Mouse (Mus musculus) midbrain, embryonic 13.5 days (tissue): ENCODE results near the gene Slc25a45. TPM values are rescaled to one million over a fixed set of nuclear protein-coding genes. Genes with fewer than 3 reads are reported as not detected.
A peak's percentile ranks its signal among the peaks of the same experiment; 100 is the strongest.

Source experiments
- ATAC-seq: fragments of 200-750 bp; cut with Nextera tagmentation; 2 replicates; pipeline ENCODE4 v1.8.0; 2017; ENCODE audit warnings: mild to moderate bottlenecking, moderate TSS enrichment, moderate library complexity
- H3K27ac ChIP-seq: fragments of 300-500 bp; sonication (generic); 2 replicates; pipeline ENCODE4 v1.5.1; 2015; ENCODE audit warnings: inconsistent platforms, mild to moderate bottlenecking, moderate library complexity
- H3K27me3 ChIP-seq: fragments of 300-500 bp; sonication (generic); 2 replicates; pipeline ENCODE4 v1.6.1; 2015; ENCODE audit warnings: mild to moderate bottlenecking, inconsistent platforms
- H3K36me3 ChIP-seq: fragments of 300-500 bp; sonication (generic); 2 replicates; pipeline ENCODE4 v1.6.1; 2015; ENCODE audit warnings: mild to moderate bottlenecking, inconsistent platforms
- H3K4me1 ChIP-seq: fragments of 300-500 bp; sonication (generic); replicated peaks from 2 replicates; pipeline ENCODE4 v1.6.1; 2015; ENCODE audit warnings: inconsistent platforms
- H3K4me2 ChIP-seq: fragments of 300-500 bp; sonication (generic); replicated peaks from 2 replicates; pipeline ENCODE4 v1.6.1; 2015; ENCODE audit warnings: moderate library complexity, mild to moderate bottlenecking, inconsistent platforms
- H3K4me3 ChIP-seq: fragments of 300-500 bp; sonication (generic); replicated peaks from 2 replicates; pipeline ENCODE4 v1.5.1; 2015; ENCODE audit warnings: mild to moderate bottlenecking, inconsistent platforms
- H3K9ac ChIP-seq: fragments of 300-500 bp; sonication (generic); replicated peaks from 2 replicates; pipeline ENCODE4 v1.6.1; 2015; ENCODE audit warnings: mild to moderate bottlenecking, inconsistent platforms
- H3K9me3 ChIP-seq: fragments of 300-500 bp; sonication (generic); 2 replicates; pipeline ENCODE4 v1.6.1; 2016; ENCODE audit warnings: mild to moderate bottlenecking, inconsistent platforms
- WGBS: fragments of 180-500 bp; shearing (Covaris S2); methylation state at CpG from one replicate; pipeline ENCODE4 v1.1.7; 2015; 5-methylcytosine and 5-hydroxymethylcytosine counted together
- polyA plus RNA-seq: library from polyadenylated mRNA; unstranded; fragments of >200 nt; fragmentation: Nextera tagmentation; extraction: Ambion mirVana; gene quantifications from 2 replicates; pipeline ENCODE4 v1.2.1, GENCODE M21; 2015

Gene Slc25a45
- polyA plus RNA-seq, 1 experiment from 2014 or later = 2.0 TPM

- no peaks in the 10 kb centered on the region for H3K9me3 ChIP-seq
- 0 out of 2 replicates have a peak overlapping the region, but pooled peaks have one; percentile 12 for H3K27ac ChIP-seq
- H3K4me3 ChIP-seq = no peak overlapping the region
- no peak overlapping the region for H3K9ac ChIP-seq
- H3K4me2 ChIP-seq = no peak overlapping the region
- WGBS = 64% methylated on average over 5 of the region's 5 CpGs
- no peaks in the 10 kb centered on the region for H3K36me3 ChIP-seq
- H3K27me3 ChIP-seq = no peaks in the 10 kb centered on the region
- ATAC-seq = no peak
- H3K4me1 ChIP-seq = peaks cover 52% of the 10 kb centered on the region
These were observed 35.4 kb upstream of the Slc25a45 start for GRCm38 (mm10) chr19:5841999-5842784.

GRCm38 (mm10) chr19:5842785-5843730 lies 34.5 kb upstream of the Slc25a45 start:
- no peak for ATAC-seq
- Histone ChIP-seq H3K4me3 (no peak overlapping the region), H3K27ac (peak overlapping the region; percentile 60), H3K4me2 (no peak overlapping the region), H3K4me1 (peaks cover 61% of the 10 kb centered on the region), H3K9ac (0 out of 2 replicates have a peak overlapping the region, but pooled peaks have one; percentile 7), H3K27me3 (no peaks in the 10 kb centered on the region), H3K9me3 (no peaks in the 10 kb centered on the region), H3K36me3 (no peaks in the 10 kb centered on the region)
- WGBS = 67% methylated on average over 9 of the region's 9 CpGs

- no peak for ATAC-seq
- H3K9me3 ChIP-seq = no peaks in the 10 kb centered on the region
- H3K9ac ChIP-seq = no peak overlapping the region
- peak overlapping the region; percentile 98 for H3K27ac ChIP-seq
- no peak overlapping the region for H3K4me3 ChIP-seq
- no peaks in the 10 kb centered on the region for H3K27me3 ChIP-seq
- no peak overlapping the region for H3K4me2 ChIP-seq
- peaks cover 70% of the 10 kb centered on the region for H3K4me1 ChIP-seq
- H3K36me3 ChIP-seq = no peaks in the 10 kb centered on the region
- 88% methylated on average over 30 of the region's 30 CpGs for WGBS
These were observed 33.6 kb upstream of the Slc25a45 start for GRCm38 (mm10) chr19:5843781-5844691.

- no peaks in the 10 kb centered on the region for H3K9me3 ChIP-seq
- H3K27ac ChIP-seq = peak overlapping the region; percentile 98; the same call in 1 of the 2 replicates
- 79% methylated on average over 12 of the region's 12 CpGs for WGBS
- no peaks in the 10 kb centered on the region for H3K27me3 ChIP-seq
- peak overlapping the region; percentile 54 for H3K9ac ChIP-seq
- peaks cover 79% of the 10 kb centered on the region for H3K4me1 ChIP-seq
- no peak for ATAC-seq
- peak overlapping the region; percentile 65 for H3K4me2 ChIP-seq
- H3K4me3 ChIP-seq = peak overlapping the region; percentile 35
- no peaks in the 10 kb centered on the region for H3K36me3 ChIP-seq
These were observed 32.7 kb upstream of the Slc25a45 start for GRCm38 (mm10) chr19:5844831-5845318.

GRCm38 (mm10) chr19:5845319-5846135 lies 32.1 kb upstream of the Slc25a45 start:
- Histone ChIP-seq H3K9ac (peak overlapping the region; percentile 60), H3K4me2 (peak overlapping the region; percentile 65), H3K9me3 (no peaks in the 10 kb centered on the region), H3K36me3 (no peaks in the 10 kb centered on the region), H3K4me1 (peaks cover 84% of the 10 kb centered on the region), H3K27ac (peak overlapping the region; percentile 98), H3K4me3 (peak overlapping the region; percentile 35), H3K27me3 (no peaks in the 10 kb centered on the region)
- 7% methylated on average over 45 of the region's 45 CpGs for WGBS
- peak; percentile 38 for ATAC-seq

GRCm38 (mm10) chr19:5846154-5846553 lies 31.5 kb upstream of the Slc25a45 start:
- Histone ChIP-seq H3K27me3 (no peaks in the 10 kb centered on the region), H3K27ac (peak overlapping the region; percentile 98), H3K4me3 (peak overlapping the region; percentile 35), H3K4me1 (peaks cover 83% of the 10 kb centered on the region), H3K9me3 (no peaks in the 10 kb centered on the region), H3K4me2 (peak overlapping the region; percentile 65), H3K36me3 (no peaks in the 10 kb centered on the region), H3K9ac (peak overlapping the region; percentile 60)
- peak; percentile 43 for ATAC-seq
- WGBS = under 1% methylated on average over 7 of the region's 7 CpGs

GRCm38 (mm10) chr19:5846557-5847305 lies 30.9 kb upstream of the Slc25a45 start:
- H3K4me1 ChIP-seq = peaks cover 88% of the 10 kb centered on the region
- peak overlapping the region; percentile 35 for H3K4me3 ChIP-seq
- peak; percentile 90 for ATAC-seq
- 0 out of 2 replicates have a peak, but pooled peaks cover 3% of the 10 kb centered on the region for H3K36me3 ChIP-seq
- peak overlapping the region; percentile 65 for H3K4me2 ChIP-seq
- no peaks in the 10 kb centered on the region for H3K9me3 ChIP-seq
- peak overlapping the region; percentile 60 for H3K9ac ChIP-seq
- H3K27ac ChIP-seq = peak overlapping the region; percentile 98
- 3% methylated on average over 16 of the region's 16 CpGs for WGBS
- no peaks in the 10 kb centered on the region for H3K27me3 ChIP-seq

- H3K27me3 ChIP-seq = no peaks in the 10 kb centered on the region
- 47% methylated on average over 4 of the region's 4 CpGs for WGBS
- H3K36me3 ChIP-seq = peaks cover 8% of the 10 kb centered on the region
- H3K9me3 ChIP-seq = no peaks in the 10 kb centered on the region
- H3K9ac ChIP-seq = peak overlapping the region; percentile 60
- ATAC-seq = no peak
- H3K4me2 ChIP-seq = peak overlapping the region; percentile 65
- no peak overlapping the region; the same call in 1 of the 2 replicates for H3K4me3 ChIP-seq
- H3K27ac ChIP-seq = peak overlapping the region; percentile 98
- H3K4me1 ChIP-seq = peaks cover 85% of the 10 kb centered on the region
These were observed 30.3 kb upstream of the Slc25a45 start for GRCm38 (mm10) chr19:5847306-5847796.

GRCm38 (mm10) chr19:5848032-5848825 lies 29.4 kb upstream of the Slc25a45 start:
- peak overlapping the region; percentile 65; the same call in 1 of the 2 replicates for H3K4me2 ChIP-seq
- WGBS = 67% methylated on average over 14 of the region's 14 CpGs

More at GRCm38 (mm10) chr19:5848032-5848825, 29.4 kb upstream of the Slc25a45 start:
- Histone ChIP-seq H3K4me1 (peaks cover 76% of the 10 kb centered on the region), H3K4me3 (no peak overlapping the region), H3K9me3 (no peaks in the 10 kb centered on the region), H3K27ac (peak overlapping the region; percentile 98), H3K9ac (peak overlapping the region; percentile 60), H3K36me3 (peaks cover 16% of the 10 kb centered on the region), H3K27me3 (no peaks in the 10 kb centered on the region)
- no peak for ATAC-seq
